Mouse (Mus musculus): ENCODE results near the gene Gtf2h1. TPM values are rescaled to one million over a fixed set of nuclear protein-coding genes. Genes with fewer than 3 reads are reported as not detected.

The Gtf2h1 gene
- polyA plus RNA-seq, 1 experiment from 2014 or later = 51.5 TPM

DNA sequence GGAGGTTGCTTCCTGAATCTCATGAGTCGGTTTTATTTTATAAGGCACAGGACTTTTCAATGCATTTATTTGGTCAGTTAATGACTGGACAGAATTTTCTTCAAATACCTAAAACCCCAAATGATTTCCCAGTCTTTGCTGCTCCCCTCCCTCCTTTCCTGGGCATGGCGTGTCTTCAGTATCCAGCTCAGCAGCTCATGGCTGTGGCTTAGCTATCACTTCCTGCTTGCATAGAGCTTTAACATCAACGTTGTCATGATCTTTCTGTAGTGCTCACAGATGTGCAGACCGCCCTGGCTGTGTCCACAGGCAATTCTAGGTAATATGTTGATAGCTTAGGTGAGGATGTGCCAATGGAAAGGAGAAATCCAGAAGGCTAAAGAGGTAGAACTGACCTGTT, 76.1 kb downstream of the Gtf2h1 start:
- H3K4me3 ChIP-seq = no peak overlapping the region
- WGBS = 84% methylated on average over 4 of the region's 4 CpGs
- no peaks in the 10 kb centered on the region for H3K4me1 ChIP-seq
- no peaks in the 10 kb centered on the region for H3K36me3 ChIP-seq
- H3K4me2 ChIP-seq (replicated peaks) = no peak overlapping the region
- no peaks in the 10 kb centered on the region for H3K9me3 ChIP-seq
- no peaks in the 10 kb centered on the region for H3K27me3 ChIP-seq
- no peak overlapping the region for H3K27ac ChIP-seq (replicated peaks)
- no peak for ATAC-seq (replicated peaks)
- H3K9ac ChIP-seq (replicated peaks) = no peak overlapping the region

Other genes starting within 250 kb of the Gtf2h1 start
- gene Sergef, start 156.3 kb upstream of the Gtf2h1 start, polyA plus RNA-seq (2015; fragmentation: Nextera tagmentation; extraction: Ambion mirVana) = 28.4 and 29.4 TPM in 2 replicates
- 0.46 and 2.9 TPM in 2 replicates for gene Tph1, start 123.6 kb upstream of the Gtf2h1 start, polyA plus RNA-seq (2015; fragmentation: Nextera tagmentation; extraction: Ambion mirVana)
- gene Saal1, start 85.4 kb upstream of the Gtf2h1 start, polyA plus RNA-seq (2015; fragmentation: Nextera tagmentation; extraction: Ambion mirVana) = 19.6 and 22.8 TPM in 2 replicates
- gene Saa3, start 80.4 kb upstream of the Gtf2h1 start, polyA plus RNA-seq (2015; fragmentation: Nextera tagmentation; extraction: Ambion mirVana) = not detected in 2 replicates
- gene Saa4, start 63.5 kb upstream of the Gtf2h1 start, polyA plus RNA-seq (2015; fragmentation: Nextera tagmentation; extraction: Ambion mirVana) = not detected in 2 replicates
- gene Saa1, start 53.1 kb upstream of the Gtf2h1 start, polyA plus RNA-seq (2015; fragmentation: Nextera tagmentation; extraction: Ambion mirVana) = not detected in 2 replicates
- not detected in 2 replicates for gene Saa2, start 44.3 kb upstream of the Gtf2h1 start, polyA plus RNA-seq (2015; fragmentation: Nextera tagmentation; extraction: Ambion mirVana)
- gene Hps5, start within 50 bp of the Gtf2h1 start, polyA plus RNA-seq (2015; fragmentation: Nextera tagmentation; extraction: Ambion mirVana) = 15.1 and 16.5 TPM in 2 replicates
- gene Ldha, start 45.4 kb downstream of the Gtf2h1 start, polyA plus RNA-seq (2015; fragmentation: Nextera tagmentation; extraction: Ambion mirVana) = 744 and 772 TPM in 2 replicates
- not detected in 2 replicates for gene Ldhc, start 65.1 kb downstream of the Gtf2h1 start, polyA plus RNA-seq (2015; fragmentation: Nextera tagmentation; extraction: Ambion mirVana)
- gene Tsg101, start 123.9 kb downstream of the Gtf2h1 start, polyA plus RNA-seq (2015; fragmentation: Nextera tagmentation; extraction: Ambion mirVana) = 399 and 413 TPM in 2 replicates
- gene Uevld, start 162.4 kb downstream of the Gtf2h1 start, polyA plus RNA-seq (2015; fragmentation: Nextera tagmentation; extraction: Ambion mirVana) = 8.1 and 8.9 TPM in 2 replicates
- gene Gm9999, start 187.5 kb downstream of the Gtf2h1 start, polyA plus RNA-seq (2015; fragmentation: Nextera tagmentation; extraction: Ambion mirVana) = not detected in 2 replicates
- gene Spty2d1, start 212.3 kb downstream of the Gtf2h1 start, polyA plus RNA-seq (2015; fragmentation: Nextera tagmentation; extraction: Ambion mirVana) = 11.5 and 12.2 TPM in 2 replicates